Mouse (Mus musculus) hindbrain, postnatal 0 days (tissue): ENCODE data around the gene Olfr520. TPM values are rescaled to one million over a fixed set of nuclear protein-coding genes. Genes with fewer than 3 reads are reported as not detected.
"Not testable (repeated sequence)": the region's sequence is repeated elsewhere in the genome, so short reads cannot be mapped to it uniquely, and the experiment has no call there.

ENCODE experiments used
- ATAC-seq: fragments of 200-750 bp; cut with Nextera tagmentation; 2 replicates; pipeline ENCODE4 v1.8.0; 2017; ENCODE audit warnings: mild to moderate bottlenecking, moderate TSS enrichment, moderate library complexity
- DNase-seq: peaks from one replicate; pipeline ENCODE4 v3.0.0-alpha.2; 2015; ENCODE audit warnings: low spot score
- H3K27ac ChIP-seq: fragments of 300-500 bp; sonication (generic); 2 replicates; pipeline ENCODE4 v1.5.1; 2014; ENCODE audit warnings: mild to moderate bottlenecking
- H3K27me3 ChIP-seq: fragments of 300-500 bp; sonication (generic); 2 replicates; pipeline ENCODE4 v1.6.1; 2014; ENCODE audit warnings: low read length, mixed read lengths; ENCODE audit not compliant: insufficient read depth
- H3K36me3 ChIP-seq: fragments of 300-500 bp; sonication (generic); 2 replicates; pipeline ENCODE4 v1.6.1; 2014; ENCODE audit warnings: low read length, mixed read lengths; ENCODE audit not compliant: insufficient read depth
- H3K4me1 ChIP-seq: fragments of 300-500 bp; sonication (generic); 2 replicates; pipeline ENCODE4 v1.6.1; 2014; ENCODE audit warnings: antibody characterized with exemption, low read length, mixed read lengths; ENCODE audit not compliant: insufficient read depth
- H3K4me2 ChIP-seq: fragments of 300-500 bp; sonication (generic); 2 replicates; pipeline ENCODE4 v1.6.1; 2014; ENCODE audit warnings: low read depth, mild to moderate bottlenecking, low read length, moderate library complexity, mixed read lengths
- H3K4me3 ChIP-seq: fragments of 300-500 bp; sonication (generic); 2 replicates; pipeline ENCODE4 v1.5.1; 2014; ENCODE audit warnings: low read length
- H3K9ac ChIP-seq: fragments of 300-500 bp; sonication (generic); replicated peaks from 2 replicates; pipeline ENCODE4 v1.6.1; 2014; ENCODE audit warnings: mild to moderate bottlenecking, low read length, moderate library complexity, mixed read lengths
- H3K9me3 ChIP-seq: fragments of 300-500 bp; sonication (generic); 2 replicates; pipeline ENCODE4 v1.6.1; 2016; ENCODE audit warnings: low read length, mixed read lengths
- CTCF ChIP-seq: IDR thresholded peaks from 2 replicates; pipeline ENCODE4 v1.5.1; 2016; ENCODE audit warnings: antibody characterized with exemption, control low read depth, low read depth
- WGBS: fragments of 180-500 bp; shearing (Covaris S2); extraction: QIAGEN DNeasy Blood & Tissue Kit; methylation state at CpG from one replicate; pipeline ENCODE4 v1.1.7; 2014; 5-methylcytosine and 5-hydroxymethylcytosine counted together
- polyA plus RNA-seq: library from polyadenylated mRNA; unstranded; fragments of >200 nt; fragmentation: Nextera tagmentation; extraction: Ambion mirVana; gene quantifications from 2 replicates; pipeline ENCODE4 v1.2.1, GENCODE M21; 2015
- total RNA-seq: library from RNA; depleted of rRNA; stranded (reverse); fragments of >200 nt; gene quantifications from 2 replicates; pipeline ENCODE4 v1.2.3, GENCODE M21; 2014

Olfr520 gene
- total and polyA plus RNA-seq, 2 experiments from 2014 or later = not detected

DNA sequence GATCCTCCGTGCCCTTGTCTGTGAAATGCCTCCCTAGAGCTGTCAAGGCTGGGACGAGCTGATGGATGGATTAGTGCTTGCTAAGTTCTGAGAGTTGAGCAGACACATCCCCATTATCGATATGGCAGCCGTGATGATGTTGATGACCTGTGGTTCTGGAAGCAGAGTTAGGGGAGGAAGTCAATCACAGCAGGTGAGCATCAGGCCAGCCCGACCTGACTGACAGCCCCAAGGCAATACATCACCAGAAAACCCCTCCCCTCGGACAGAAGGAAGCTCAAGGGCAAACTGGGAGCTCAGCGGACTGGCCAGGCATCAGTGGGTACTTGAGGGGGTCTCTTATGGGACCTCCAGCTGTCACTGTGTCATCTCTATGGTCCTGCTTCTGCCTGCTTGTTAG, 20.1 kb upstream of the Olfr520 start:
- Histone ChIP-seq H3K27me3 (no peaks in the 10 kb centered on the region), H3K36me3 (no peaks in the 10 kb centered on the region), H3K4me1 (peaks cover 3% of the 10 kb centered on the region; the same call in 1 of the 2 replicates), H3K4me2 (no peak overlapping the region), H3K9me3 (no peaks in the 10 kb centered on the region), H3K27ac (no peak overlapping the region), H3K9ac (no peak overlapping the region), H3K4me3 (no peak overlapping the region)
- no peak for TF ChIP-seq CTCF
- no peak for DNase-seq
- ATAC-seq = no peak
- 66% methylated on average over 7 of the region's 7 CpGs for WGBS

DNA sequence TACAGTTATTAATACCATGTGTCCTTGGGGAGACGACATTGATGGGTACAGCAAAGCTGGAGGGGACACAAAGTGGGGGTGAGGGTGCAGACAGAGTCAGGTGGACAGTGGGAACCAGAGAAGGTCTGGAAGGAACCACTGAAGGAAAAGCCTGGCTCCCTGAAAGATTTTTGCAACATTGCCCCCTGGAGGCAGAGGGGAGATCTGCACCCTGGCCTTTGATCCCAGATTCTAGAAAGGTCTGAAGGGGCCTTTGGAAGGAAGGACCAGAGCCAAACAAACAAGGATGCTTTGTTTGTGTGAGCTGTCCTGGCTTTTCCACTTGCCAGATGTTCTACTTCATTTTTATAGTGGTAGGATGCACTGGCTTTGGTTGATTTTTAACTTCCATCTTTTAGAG, 19.6 kb upstream of the Olfr520 start:
- no peak overlapping the region for H3K9ac ChIP-seq
- no peak overlapping the region for H3K4me2 ChIP-seq
- TF ChIP-seq CTCF = peak; percentile 88
- H3K9me3 ChIP-seq = no peaks in the 10 kb centered on the region
- H3K27me3 ChIP-seq = no peaks in the 10 kb centered on the region
- DNase-seq = peak; percentile 65
- peaks cover 3% of the 10 kb centered on the region; the same call in 1 of the 2 replicates for H3K4me1 ChIP-seq
- WGBS = 37% methylated on average over 1 of the region's 1 CpGs
- H3K36me3 ChIP-seq = no peaks in the 10 kb centered on the region
- H3K27ac ChIP-seq = no peak overlapping the region
- no peak overlapping the region for H3K4me3 ChIP-seq
- ATAC-seq = no peak

DNA sequence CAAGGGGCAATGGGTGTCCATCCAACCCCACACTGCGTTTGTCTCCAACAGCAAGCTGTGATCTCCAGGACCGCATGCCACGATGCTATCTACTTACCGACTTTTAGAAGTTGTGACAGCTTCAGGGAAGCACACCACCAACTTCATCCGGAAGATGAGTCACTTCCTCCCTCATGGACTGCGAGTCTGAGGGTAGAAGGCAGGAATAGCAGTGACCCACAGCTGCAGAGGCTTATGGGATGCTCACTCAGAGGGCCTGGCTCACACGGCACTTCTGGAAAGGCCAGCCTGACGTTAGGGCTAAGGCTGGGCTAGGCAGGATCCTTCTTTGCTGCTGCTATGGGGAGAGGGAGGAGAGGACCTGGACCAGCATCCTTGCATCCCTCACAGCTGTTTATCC, 18.9 kb upstream of the Olfr520 start, which contains the start of gene Slco2b1:
TSS of gene Slco2b1 (minus strand) at position 175 of the 400 bp plus-strand sequence.
- DNase-seq (no peak), ATAC-seq (no peak)
- no peak within 1 kb of the TSS for H3K9ac ChIP-seq
- H3K36me3 ChIP-seq = no peaks in the 10 kb centered on the region
- H3K9me3 ChIP-seq = no peaks in the 10 kb centered on the region
- no peak within 1 kb of the TSS for H3K4me3 ChIP-seq
- H3K27ac ChIP-seq = no peak within 1 kb of the TSS
- no peaks in the 10 kb centered on the region for H3K27me3 ChIP-seq
- H3K4me1 ChIP-seq = peaks cover 3% of the 10 kb centered on the region; the same call in 1 of the 2 replicates
- H3K4me2 ChIP-seq = no peak within 1 kb of the TSS
- no peak for TF ChIP-seq CTCF
- WGBS = 85% methylated on average over 8 of the region's 8 CpGs

DNA sequence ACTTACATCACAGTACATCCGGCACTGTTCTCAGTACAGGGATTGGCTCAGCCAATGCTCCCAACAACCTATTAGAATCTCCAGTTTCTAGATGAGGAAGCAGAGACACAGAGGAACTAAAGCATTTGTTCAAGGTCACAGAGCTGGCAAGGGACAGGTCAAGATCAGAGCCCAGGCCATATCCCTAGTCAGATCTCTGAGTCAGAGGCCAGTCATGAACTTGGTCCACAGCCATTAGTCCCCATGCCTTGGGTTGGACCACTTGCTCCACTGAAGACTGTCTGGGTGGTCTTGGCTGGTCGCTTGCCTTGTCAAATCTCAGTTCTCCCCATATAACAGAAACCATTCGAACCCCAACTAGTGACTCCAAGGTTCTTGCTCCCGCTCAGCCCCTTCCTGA, 17.6 kb upstream of the Olfr520 start:
- no peaks in the 10 kb centered on the region for H3K27me3 ChIP-seq
- peaks cover 3% of the 10 kb centered on the region; the same call in 1 of the 2 replicates for H3K4me1 ChIP-seq
- 90% methylated on average over 4 of the region's 4 CpGs for WGBS
- H3K9me3 ChIP-seq = no peaks in the 10 kb centered on the region
- no peak for TF ChIP-seq CTCF
- no peak overlapping the region for H3K9ac ChIP-seq
- no peak for ATAC-seq
- H3K4me3 ChIP-seq = no peak overlapping the region
- H3K4me2 ChIP-seq = no peak overlapping the region
- DNase-seq = no peak
- H3K27ac ChIP-seq = no peak overlapping the region
- H3K36me3 ChIP-seq = no peaks in the 10 kb centered on the region

DNA sequence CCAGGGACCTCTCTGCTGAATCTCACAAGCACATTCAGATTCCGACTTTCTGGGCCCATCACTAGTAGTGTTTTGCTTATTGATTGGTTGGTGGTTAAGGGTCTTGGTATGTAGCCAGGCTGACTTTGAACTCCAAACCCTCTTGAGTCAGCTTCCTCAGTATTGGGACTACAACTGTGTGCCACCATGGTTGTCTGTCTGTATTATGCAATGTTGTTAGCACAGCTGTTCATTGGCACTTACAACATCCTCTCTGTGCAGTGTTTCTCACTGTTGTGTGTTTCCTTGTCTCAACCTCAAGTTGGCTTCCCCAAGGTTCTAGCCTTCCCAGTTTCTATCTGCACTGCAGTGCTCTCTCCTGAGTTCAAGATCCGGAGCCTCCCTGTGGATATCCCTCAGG, 13.5 kb upstream of the Olfr520 start:
- Histone ChIP-seq H3K27me3 (no peaks in the 10 kb centered on the region), H3K4me3 (no peak overlapping the region), H3K36me3 (no peaks in the 10 kb centered on the region), H3K4me1 (no peaks in the 10 kb centered on the region), H3K4me2 (no peak overlapping the region), H3K9me3 (no peaks in the 10 kb centered on the region), H3K27ac (no peak overlapping the region), H3K9ac (no peak overlapping the region)
- DNase-seq = no peak
- no peak for ATAC-seq
- TF ChIP-seq CTCF = no peak
- WGBS = 77% methylated on average over 2 of the region's 2 CpGs

DNA sequence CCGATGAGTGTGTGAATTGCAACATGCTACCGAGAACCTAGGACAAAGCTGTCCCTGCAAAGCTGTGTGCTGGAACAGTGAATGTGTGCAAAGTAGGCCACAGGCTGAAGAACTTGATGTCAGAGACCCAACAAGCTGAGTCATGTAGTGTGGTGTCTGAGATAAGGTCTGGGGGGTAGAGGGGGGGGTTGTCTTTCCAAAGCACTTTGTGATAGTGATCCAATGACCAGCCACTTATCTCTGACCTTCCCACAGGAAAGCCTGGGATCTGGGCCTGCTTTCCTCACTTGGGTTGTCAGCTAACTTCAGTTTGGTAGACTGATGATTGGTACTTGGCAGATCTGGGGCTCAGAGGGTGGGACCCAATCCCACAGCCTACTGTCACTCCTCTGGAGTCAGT, 4.5 kb downstream of the Olfr520 start:
- ATAC-seq = no peak
- H3K27ac ChIP-seq = no peak overlapping the region
- no peak overlapping the region for H3K4me3 ChIP-seq
- no peak overlapping the region for H3K4me2 ChIP-seq
- 95% methylated on average over 2 of the region's 2 CpGs for WGBS
- no peak for TF ChIP-seq CTCF
- no peaks in the 10 kb centered on the region for H3K4me1 ChIP-seq
- DNase-seq = no peak
- H3K9ac ChIP-seq = no peak overlapping the region
- H3K27me3 ChIP-seq = no peaks in the 10 kb centered on the region
- no peaks in the 10 kb centered on the region for H3K9me3 ChIP-seq
- no peaks in the 10 kb centered on the region for H3K36me3 ChIP-seq

DNA sequence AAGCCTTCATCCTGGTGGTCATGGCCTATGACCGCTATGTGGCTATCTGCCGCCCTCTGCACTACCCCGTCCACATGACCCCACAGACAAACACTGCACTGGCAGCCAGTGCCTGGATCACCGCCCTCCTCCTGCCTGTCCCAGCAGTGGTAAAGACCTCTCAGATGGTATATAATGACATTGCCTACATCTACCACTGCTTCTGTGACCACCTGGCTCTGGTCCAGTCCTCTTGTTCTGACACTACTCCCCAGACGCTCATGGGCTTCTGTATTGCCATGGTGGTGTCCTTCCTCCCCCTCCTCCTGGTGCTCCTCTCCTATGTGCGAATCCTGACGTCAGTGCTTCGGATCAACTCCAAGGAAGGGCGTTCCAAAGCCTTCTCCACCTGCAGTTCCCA, 5.4 kb downstream of the Olfr520 start:
- H3K4me3 ChIP-seq, DNase-seq, H3K9ac ChIP-seq, H3K36me3 ChIP-seq, ATAC-seq, H3K9me3 ChIP-seq, H3K27ac ChIP-seq, H3K4me1 ChIP-seq, H3K27me3 ChIP-seq, H3K4me2 ChIP-seq: not testable (repeated sequence)
- 92% methylated on average over 9 of the region's 9 CpGs for WGBS
